Mouse (Mus musculus) hindbrain, postnatal 0 days (tissue): ENCODE data around the gene Nrd1. TPM values are rescaled to one million over a fixed set of nuclear protein-coding genes. Genes with fewer than 3 reads are reported as not detected.

Experiments
- ATAC-seq: fragments of 200-750 bp; cut with Nextera tagmentation; 2 replicates; pipeline ENCODE4 v1.8.0; 2017; ENCODE audit warnings: mild to moderate bottlenecking, moderate TSS enrichment, moderate library complexity
- DNase-seq: peaks from one replicate; pipeline ENCODE4 v3.0.0-alpha.2; 2015; ENCODE audit warnings: low spot score
- H3K27ac ChIP-seq: fragments of 300-500 bp; sonication (generic); 2 replicates; pipeline ENCODE4 v1.5.1; 2014; ENCODE audit warnings: mild to moderate bottlenecking
- H3K27me3 ChIP-seq: fragments of 300-500 bp; sonication (generic); 2 replicates; pipeline ENCODE4 v1.6.1; 2014; ENCODE audit warnings: low read length, mixed read lengths; ENCODE audit not compliant: insufficient read depth
- H3K36me3 ChIP-seq: fragments of 300-500 bp; sonication (generic); 2 replicates; pipeline ENCODE4 v1.6.1; 2014; ENCODE audit warnings: low read length, mixed read lengths; ENCODE audit not compliant: insufficient read depth
- H3K4me1 ChIP-seq: fragments of 300-500 bp; sonication (generic); 2 replicates; pipeline ENCODE4 v1.6.1; 2014; ENCODE audit warnings: antibody characterized with exemption, low read length, mixed read lengths; ENCODE audit not compliant: insufficient read depth
- H3K4me2 ChIP-seq: fragments of 300-500 bp; sonication (generic); 2 replicates; pipeline ENCODE4 v1.6.1; 2014; ENCODE audit warnings: low read depth, mild to moderate bottlenecking, low read length, moderate library complexity, mixed read lengths
- H3K4me3 ChIP-seq: fragments of 300-500 bp; sonication (generic); 2 replicates; pipeline ENCODE4 v1.5.1; 2014; ENCODE audit warnings: low read length
- H3K9ac ChIP-seq: fragments of 300-500 bp; sonication (generic); replicated peaks from 2 replicates; pipeline ENCODE4 v1.6.1; 2014; ENCODE audit warnings: mild to moderate bottlenecking, low read length, moderate library complexity, mixed read lengths
- H3K9me3 ChIP-seq: fragments of 300-500 bp; sonication (generic); 2 replicates; pipeline ENCODE4 v1.6.1; 2016; ENCODE audit warnings: low read length, mixed read lengths
- CTCF ChIP-seq: IDR thresholded peaks from 2 replicates; pipeline ENCODE4 v1.5.1; 2016; ENCODE audit warnings: antibody characterized with exemption, control low read depth, low read depth
- WGBS: fragments of 180-500 bp; shearing (Covaris S2); extraction: QIAGEN DNeasy Blood & Tissue Kit; methylation state at CpG from one replicate; pipeline ENCODE4 v1.1.7; 2014; 5-methylcytosine and 5-hydroxymethylcytosine counted together
- polyA plus RNA-seq: library from polyadenylated mRNA; unstranded; fragments of >200 nt; fragmentation: Nextera tagmentation; extraction: Ambion mirVana; gene quantifications from 2 replicates; pipeline ENCODE4 v1.2.1, GENCODE M21; 2015
- total RNA-seq: library from RNA; depleted of rRNA; stranded (reverse); fragments of >200 nt; gene quantifications from 2 replicates; pipeline ENCODE4 v1.2.3, GENCODE M21; 2014

The Nrd1 gene
- total and polyA plus RNA-seq, 2 experiments from 2014 or later, result 36.8 to 52.3 TPM

DNA sequence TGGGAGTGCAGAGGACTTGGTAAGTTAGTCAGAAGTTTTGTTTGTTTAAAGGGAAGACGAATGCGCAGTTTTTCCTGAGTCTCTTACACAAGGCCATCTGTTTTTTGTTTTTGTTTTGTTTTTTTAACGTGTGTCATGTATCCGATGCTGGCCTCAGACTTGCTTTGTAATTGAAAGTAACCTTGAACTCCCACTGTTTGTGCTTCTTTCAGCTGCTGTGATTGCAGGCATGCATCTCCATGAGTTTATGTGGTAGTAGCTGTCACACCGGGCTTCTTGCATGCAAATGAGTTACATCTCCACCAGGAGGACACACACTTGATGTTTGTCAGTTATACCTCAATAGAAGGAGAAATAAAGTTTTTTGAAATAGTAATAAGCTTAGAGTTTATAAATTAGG lies 43.3 kb downstream of the Nrd1 start:
- H3K9me3 ChIP-seq, result no peaks in the 10 kb centered on the region
- no peak for TF ChIP-seq CTCF
- H3K4me1 ChIP-seq, result no peaks in the 10 kb centered on the region
- DNase-seq (no peak), ATAC-seq (no peak)
- 67% methylated on average over 5 of the region's 5 CpGs for WGBS
- no peak overlapping the region for H3K9ac ChIP-seq
- no peak overlapping the region for H3K4me3 ChIP-seq
- no peaks in the 10 kb centered on the region for H3K27me3 ChIP-seq
- no peak overlapping the region for H3K4me2 ChIP-seq
- H3K27ac ChIP-seq, result no peak overlapping the region
- peaks cover 49% of the 10 kb centered on the region for H3K36me3 ChIP-seq

DNA sequence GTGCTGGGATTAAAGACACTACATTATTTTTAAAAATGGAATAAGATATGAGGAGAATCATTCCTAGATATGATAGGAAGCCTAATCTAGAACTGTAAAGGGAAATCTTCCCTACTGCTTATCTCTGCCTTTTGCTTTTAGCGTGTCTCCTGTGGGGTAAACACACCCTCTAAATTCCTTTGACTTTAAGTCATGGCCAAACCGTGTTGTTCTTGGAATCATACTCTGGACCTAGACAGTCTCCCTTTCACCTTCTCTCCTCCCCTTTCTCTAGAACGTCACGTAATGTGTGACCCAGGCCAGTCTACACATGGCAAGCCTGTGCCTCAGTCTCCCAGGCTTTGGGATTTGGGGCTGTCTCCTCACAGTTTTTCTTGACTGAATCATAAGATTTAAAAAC lies 47.8 kb downstream of the Nrd1 start:
- no peaks in the 10 kb centered on the region for H3K27me3 ChIP-seq
- H3K9me3 ChIP-seq, result no peaks in the 10 kb centered on the region
- peaks cover 51% of the 10 kb centered on the region for H3K36me3 ChIP-seq
- no peak overlapping the region for H3K27ac ChIP-seq
- no peak for TF ChIP-seq CTCF
- H3K4me2 ChIP-seq, result no peak overlapping the region
- ATAC-seq (no peak), DNase-seq (no peak)
- no peak overlapping the region for H3K9ac ChIP-seq
- H3K4me1 ChIP-seq, result no peaks in the 10 kb centered on the region
- WGBS, result 79% methylated on average over 4 of the region's 4 CpGs
- no peak overlapping the region for H3K4me3 ChIP-seq

DNA sequence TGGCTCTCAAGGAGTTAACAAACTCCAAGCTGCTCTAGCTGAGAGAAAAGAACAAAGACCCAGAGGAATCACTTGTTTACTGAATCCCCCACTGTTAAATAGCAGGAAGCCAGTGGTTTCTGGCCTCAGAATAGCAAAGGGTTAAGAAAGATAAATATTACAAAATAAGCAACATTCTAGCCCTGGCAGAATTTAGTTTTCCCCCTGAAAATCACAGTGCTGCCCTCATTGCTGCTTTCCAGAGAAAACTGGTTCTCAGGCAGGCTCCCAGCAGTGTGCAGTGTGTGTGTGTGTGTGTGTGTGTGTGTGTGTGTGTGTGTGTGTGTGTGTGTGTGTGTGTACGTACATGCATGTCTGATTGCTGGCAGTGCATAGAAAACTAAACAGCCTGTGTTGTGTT lies 51.8 kb downstream of the Nrd1 start:
- peaks cover 53% of the 10 kb centered on the region for H3K36me3 ChIP-seq
- DNase-seq (no peak), ATAC-seq (peak; percentile 38; the same call in 1 of the 2 replicates)
- TF ChIP-seq CTCF, result no peak
- no peaks in the 10 kb centered on the region for H3K27me3 ChIP-seq
- H3K4me1 ChIP-seq, result no peaks in the 10 kb centered on the region
- no peaks in the 10 kb centered on the region for H3K9me3 ChIP-seq
- 14% methylated on average over 1 of the region's 1 CpGs for WGBS
- H3K27ac ChIP-seq, result peak overlapping the region; percentile 62; the same call in 1 of the 2 replicates
- H3K4me3 ChIP-seq, result no peak overlapping the region
- H3K9ac ChIP-seq, result no peak overlapping the region
- H3K4me2 ChIP-seq, result no peak overlapping the region

DNA sequence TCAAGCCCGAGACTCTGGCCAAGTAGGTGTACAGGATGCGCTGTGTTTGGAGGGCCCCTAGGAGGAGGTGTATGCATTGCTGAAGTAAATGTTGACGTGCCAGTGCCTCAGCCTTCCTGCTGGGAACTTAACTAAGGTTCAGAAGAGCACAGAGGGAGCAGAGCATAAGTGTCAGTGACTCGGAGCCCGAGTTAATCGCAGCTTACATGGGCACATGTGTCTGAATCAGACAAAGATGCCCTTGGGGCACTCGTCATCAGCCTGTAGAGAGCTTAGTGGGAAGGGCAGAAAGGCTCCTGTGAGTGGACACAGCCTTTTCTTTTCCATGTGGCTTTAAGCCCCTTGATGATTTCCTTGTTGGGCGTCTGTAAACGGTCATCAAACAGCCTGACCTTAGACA lies 53.5 kb downstream of the Nrd1 start:
- DNase-seq, result no peak
- H3K36me3 ChIP-seq, result peaks cover 61% of the 10 kb centered on the region
- no peak for ATAC-seq

DNA sequence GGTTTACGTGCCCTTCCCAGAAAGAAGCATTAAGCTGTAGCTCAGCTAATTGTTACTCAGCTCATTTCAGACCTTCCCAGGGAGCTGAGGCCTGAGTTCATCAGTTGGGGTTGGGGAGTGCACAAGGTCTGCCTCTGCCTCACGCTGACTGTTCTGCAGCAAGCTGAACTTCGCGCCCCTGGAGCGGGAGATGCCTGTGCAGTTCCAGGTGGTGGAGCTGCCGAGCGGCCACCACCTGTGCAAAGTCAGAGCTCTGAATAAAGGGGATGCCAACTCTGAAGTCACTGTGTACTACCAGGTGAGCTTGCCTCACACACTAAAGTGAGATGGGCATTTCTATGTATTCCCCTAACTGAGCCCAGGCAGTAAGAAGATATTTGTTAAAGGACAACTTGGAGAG lies 55.9 kb downstream of the Nrd1 start:
- Histone ChIP-seq H3K27me3 (no peaks in the 10 kb centered on the region), H3K4me1 (no peaks in the 10 kb centered on the region), H3K4me2 (no peak overlapping the region), H3K27ac (no peak overlapping the region), H3K36me3 (peaks cover 63% of the 10 kb centered on the region), H3K4me3 (no peak overlapping the region), H3K9ac (no peak overlapping the region), H3K9me3 (no peaks in the 10 kb centered on the region)
- no peak for ATAC-seq
- 77% methylated on average over 7 of the region's 7 CpGs for WGBS
- TF ChIP-seq CTCF, result 0 out of 2 replicates have a peak, but pooled peaks have one; percentile 8
- no peak for DNase-seq

More for the DNA sequence above, 53.5 kb downstream of the Nrd1 start:
- H3K9me3 ChIP-seq, result no peaks in the 10 kb centered on the region
- TF ChIP-seq CTCF, result no peak
- no peaks in the 10 kb centered on the region for H3K27me3 ChIP-seq
- no peak overlapping the region for H3K9ac ChIP-seq
- no peak overlapping the region for H3K4me2 ChIP-seq
- no peak overlapping the region for H3K4me3 ChIP-seq
- no peaks in the 10 kb centered on the region for H3K4me1 ChIP-seq
- no peak overlapping the region for H3K27ac ChIP-seq
- WGBS, result 75% methylated on average over 9 of the region's 9 CpGs

DNA sequence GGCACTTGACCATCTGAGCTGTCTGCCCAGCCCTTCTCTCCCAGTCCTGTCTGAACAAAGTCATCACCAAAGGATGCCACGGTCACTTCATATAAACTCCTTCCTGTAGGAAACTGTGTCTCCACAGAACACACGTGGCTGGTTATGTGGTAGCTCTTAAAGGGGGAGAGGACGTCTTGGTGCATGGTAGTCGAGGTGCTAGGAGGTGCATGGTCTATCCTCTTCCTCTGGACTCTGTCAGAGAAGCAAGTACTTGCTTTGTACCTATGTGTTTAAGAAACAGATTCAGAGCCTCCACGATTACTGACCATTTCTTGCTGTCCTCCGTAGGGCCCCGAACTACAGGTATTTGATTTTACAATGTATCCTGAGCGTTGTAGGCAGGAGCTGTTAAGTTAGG lies 57.2 kb downstream of the Nrd1 start:
- no peaks in the 10 kb centered on the region for H3K4me1 ChIP-seq
- TF ChIP-seq CTCF, result no peak
- peaks cover 74% of the 10 kb centered on the region for H3K36me3 ChIP-seq
- H3K9ac ChIP-seq, result no peak overlapping the region
- H3K4me3 ChIP-seq, result no peak overlapping the region
- no peak overlapping the region for H3K4me2 ChIP-seq
- DNase-seq (no peak), ATAC-seq (no peak)
- H3K27ac ChIP-seq, result no peak overlapping the region
- 94% methylated on average over 8 of the region's 8 CpGs for WGBS
- H3K27me3 ChIP-seq, result no peaks in the 10 kb centered on the region
- H3K9me3 ChIP-seq, result no peaks in the 10 kb centered on the region

DNA sequence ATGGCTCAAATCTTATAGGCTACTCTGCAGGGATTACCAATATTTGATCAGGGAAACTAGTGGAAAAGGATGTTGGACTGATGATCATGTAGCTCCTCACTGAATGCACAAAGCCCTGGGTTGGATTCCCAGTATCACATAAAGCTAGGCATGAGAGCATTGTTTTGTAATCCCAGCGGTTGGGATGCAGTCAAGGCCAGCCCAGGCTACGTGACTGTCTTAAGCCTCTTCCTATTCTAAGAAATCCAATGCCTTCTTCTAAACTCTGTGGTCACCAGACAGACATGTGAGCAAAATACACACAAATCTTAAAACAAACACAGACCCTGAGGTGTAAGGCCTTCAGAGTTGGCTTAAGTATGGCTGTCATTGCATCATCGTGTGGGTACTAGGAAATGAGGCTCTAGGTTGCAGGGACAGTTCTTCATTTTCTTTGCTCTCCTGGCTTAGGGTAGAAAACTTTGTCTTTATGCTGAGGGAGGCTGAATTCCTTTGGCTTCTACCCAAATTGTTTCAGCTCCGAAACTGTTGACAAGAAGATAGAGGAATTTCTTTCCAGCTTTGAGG lies 58.9 kb downstream of the Nrd1 start:
- WGBS, result 85% methylated on average over 4 of the region's 4 CpGs
- ATAC-seq, result no peak
- no peak overlapping the region for H3K4me2 ChIP-seq

More for the DNA sequence above, 58.9 kb downstream of the Nrd1 start:
- no peaks in the 10 kb centered on the region for H3K9me3 ChIP-seq
- DNase-seq, result no peak
- H3K27me3 ChIP-seq, result no peaks in the 10 kb centered on the region
- H3K36me3 ChIP-seq, result peaks cover 73% of the 10 kb centered on the region
- H3K27ac ChIP-seq, result no peak overlapping the region
- no peak for TF ChIP-seq CTCF
- H3K4me3 ChIP-seq, result no peak overlapping the region
- no peak overlapping the region for H3K9ac ChIP-seq
- no peaks in the 10 kb centered on the region for H3K4me1 ChIP-seq
